Mouse (Mus musculus) lung, embryonic 15.5 days (tissue): ENCODE results near the gene Mettl7b. TPM values are rescaled to one million over a fixed set of nuclear protein-coding genes. Genes with fewer than 3 reads are reported as not detected.

Experiments used
- ATAC-seq: fragments of 200-750 bp; cut with Nextera tagmentation; 2 replicates; pipeline ENCODE4 v1.8.0; 2017; ENCODE audit warnings: moderate number of reproducible peaks, borderline replicate concordance; ENCODE audit not compliant: low FRiP score, low TSS enrichment; ENCODE audit errors: extremely low read depth
- H3K27ac ChIP-seq: fragments of 300-500 bp; sonication (generic); 2 replicates; pipeline ENCODE4 v1.5.1; 2015; ENCODE audit warnings: moderate library complexity, mild to moderate bottlenecking, inconsistent platforms
- H3K27me3 ChIP-seq: fragments of 300-500 bp; sonication (generic); 2 replicates; pipeline ENCODE4 v1.6.1; 2015; ENCODE audit warnings: inconsistent platforms
- H3K36me3 ChIP-seq: fragments of 300-500 bp; sonication (generic); 2 replicates; pipeline ENCODE4 v1.6.1; 2015; ENCODE audit warnings: inconsistent platforms
- H3K4me1 ChIP-seq: fragments of 300-500 bp; sonication (generic); 2 replicates; pipeline ENCODE4 v1.6.1; 2015; ENCODE audit warnings: inconsistent platforms
- H3K4me2 ChIP-seq: fragments of 300-500 bp; sonication (generic); 2 replicates; pipeline ENCODE4 v1.6.1; 2015; ENCODE audit warnings: inconsistent platforms, mild to moderate bottlenecking, moderate library complexity
- H3K4me3 ChIP-seq: fragments of 300-500 bp; sonication (generic); 2 replicates; pipeline ENCODE4 v1.5.1; 2015; ENCODE audit warnings: mild to moderate bottlenecking, inconsistent platforms
- H3K9ac ChIP-seq: fragments of 300-500 bp; sonication (generic); 2 replicates; pipeline ENCODE4 v1.6.1; 2015; ENCODE audit warnings: inconsistent platforms
- H3K9me3 ChIP-seq: fragments of 300-500 bp; sonication (generic); 2 replicates; pipeline ENCODE4 v1.6.1; 2016; ENCODE audit warnings: inconsistent platforms
- WGBS: fragments of 180-500 bp; shearing (Covaris S2); methylation state at CpG from one replicate; pipeline ENCODE4 v1.1.7; 2015; 5-methylcytosine and 5-hydroxymethylcytosine counted together
- polyA plus RNA-seq: library from polyadenylated mRNA; unstranded; fragments of >200 nt; fragmentation: Nextera tagmentation; extraction: Ambion mirVana; gene quantifications from 2 replicates; pipeline ENCODE4 v1.2.1, GENCODE M21; 2015

Gene Mettl7b
- polyA plus RNA-seq, 1 experiment from 2014 or later = not detected

- WGBS = 7% methylated on average over 5 of the region's 5 CpGs
- peaks cover 31% of the 10 kb centered on the region for H3K4me1 ChIP-seq
- 0 out of 2 replicates have a peak overlapping the region, but pooled peaks have one; percentile 30 for H3K27ac ChIP-seq
- no peak overlapping the region for H3K4me3 ChIP-seq
- ATAC-seq = no peak
- H3K27me3 ChIP-seq = no peaks in the 10 kb centered on the region
- H3K4me2 ChIP-seq = no peak overlapping the region
- H3K9ac ChIP-seq = no peak overlapping the region
- no peaks in the 10 kb centered on the region for H3K9me3 ChIP-seq
- peaks cover 52% of the 10 kb centered on the region for H3K36me3 ChIP-seq
Observed at GRCm38 (mm10) chr10:128913219-128913618, 47.6 kb downstream of the Mettl7b start.

DNA sequence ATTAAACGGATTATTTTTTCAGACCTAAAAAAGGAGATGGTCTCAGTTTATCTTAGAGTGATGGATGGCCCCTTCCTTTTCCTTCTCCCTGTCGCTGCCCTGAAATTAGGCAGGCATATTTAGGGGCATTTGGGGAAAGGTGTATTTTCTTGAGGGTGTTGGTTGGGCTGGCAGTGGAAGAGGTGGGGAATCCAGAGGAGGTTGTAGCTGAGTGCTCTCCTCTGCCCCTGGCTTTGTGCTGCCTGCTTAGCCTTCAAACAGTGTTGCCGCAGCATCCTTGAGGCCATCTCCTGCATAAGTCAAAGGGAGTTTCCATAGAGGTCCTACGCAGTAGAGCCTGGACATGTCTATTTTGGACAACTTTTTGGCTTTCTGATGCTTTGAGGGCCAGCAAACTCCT, 48.0 kb downstream of the Mettl7b start:
- 0 out of 2 replicates have a peak overlapping the region, but pooled peaks have one; percentile 30 for H3K27ac ChIP-seq
- H3K4me1 ChIP-seq = peaks cover 31% of the 10 kb centered on the region
- no peak overlapping the region for H3K4me2 ChIP-seq
- no peak overlapping the region for H3K4me3 ChIP-seq
- no peaks in the 10 kb centered on the region for H3K27me3 ChIP-seq
- peaks cover 48% of the 10 kb centered on the region for H3K36me3 ChIP-seq
- no peak overlapping the region for H3K9ac ChIP-seq
- no peaks in the 10 kb centered on the region for H3K9me3 ChIP-seq
- no peak for ATAC-seq
- 74% methylated on average over 4 of the region's 4 CpGs for WGBS

- H3K4me3 ChIP-seq = no peak overlapping the region
- no peak overlapping the region for H3K27ac ChIP-seq
- WGBS = 82% methylated on average over 4 of the region's 4 CpGs
- H3K9ac ChIP-seq = no peak overlapping the region
- H3K4me2 ChIP-seq = no peak overlapping the region
- ATAC-seq = no peak
- peaks cover 31% of the 10 kb centered on the region for H3K4me1 ChIP-seq
- peaks cover 43% of the 10 kb centered on the region for H3K36me3 ChIP-seq
- H3K9me3 ChIP-seq = no peaks in the 10 kb centered on the region
- no peaks in the 10 kb centered on the region for H3K27me3 ChIP-seq
Observed at GRCm38 (mm10) chr10:128912268-128912667, 48.5 kb downstream of the Mettl7b start.

DNA sequence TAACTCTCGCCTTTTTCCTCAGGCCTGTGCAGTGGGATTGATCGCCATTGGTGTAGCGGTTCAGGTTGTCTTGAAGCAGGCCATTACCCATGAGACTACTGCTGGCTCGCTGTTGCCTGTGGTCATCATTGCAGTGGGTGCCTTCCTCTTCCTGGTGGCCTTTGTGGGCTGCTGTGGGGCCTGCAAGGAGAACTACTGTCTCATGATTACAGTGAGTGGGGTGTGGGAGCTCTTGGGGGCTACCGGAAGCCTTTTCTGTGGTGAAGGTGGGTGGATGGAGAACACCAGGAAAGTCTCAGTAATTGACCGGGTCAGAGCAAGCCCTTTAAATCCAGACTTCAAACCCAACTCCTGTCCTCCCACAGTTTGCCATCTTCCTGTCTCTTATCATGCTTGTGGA, 49.4 kb downstream of the Mettl7b start:
- 86% methylated on average over 6 of the region's 6 CpGs for WGBS
- no peak for ATAC-seq
- H3K4me2 ChIP-seq = peak overlapping the region; percentile 83

GRCm38 (mm10) chr10:128910066-128910841, 50.5 kb downstream of the Mettl7b start:
- Histone ChIP-seq H3K9ac (peak overlapping the region; percentile 94), H3K4me1 (peaks cover 31% of the 10 kb centered on the region), H3K27me3 (no peaks in the 10 kb centered on the region), H3K36me3 (peaks cover 28% of the 10 kb centered on the region), H3K4me2 (peak overlapping the region; percentile 83), H3K27ac (peak overlapping the region; percentile 88), H3K9me3 (no peaks in the 10 kb centered on the region), H3K4me3 (peak overlapping the region; percentile 94)
- WGBS = 1% methylated on average over 64 of the region's 66 CpGs
- peak; percentile 27 for ATAC-seq

More for the DNA sequence above, 49.4 kb downstream of the Mettl7b start:
- Histone ChIP-seq H3K36me3 (peaks cover 36% of the 10 kb centered on the region), H3K27me3 (no peaks in the 10 kb centered on the region), H3K27ac (no peak overlapping the region), H3K4me1 (peaks cover 31% of the 10 kb centered on the region), H3K4me3 (peak overlapping the region; percentile 94), H3K9me3 (no peaks in the 10 kb centered on the region), H3K9ac (no peak overlapping the region)

GRCm38 (mm10) chr10:128909567-128910028, 51.2 kb downstream of the Mettl7b start:
- H3K4me2 ChIP-seq = peak overlapping the region; percentile 83
- H3K4me1 ChIP-seq = peaks cover 31% of the 10 kb centered on the region
- peak overlapping the region; percentile 94 for H3K4me3 ChIP-seq
- H3K27ac ChIP-seq = peak overlapping the region; percentile 88
- under 1% methylated on average over 29 of the region's 41 CpGs for WGBS
- H3K9me3 ChIP-seq = no peaks in the 10 kb centered on the region
- H3K27me3 ChIP-seq = no peaks in the 10 kb centered on the region
- H3K36me3 ChIP-seq = peaks cover 22% of the 10 kb centered on the region
- peak overlapping the region; percentile 94 for H3K9ac ChIP-seq
- ATAC-seq = peak; percentile 92

DNA sequence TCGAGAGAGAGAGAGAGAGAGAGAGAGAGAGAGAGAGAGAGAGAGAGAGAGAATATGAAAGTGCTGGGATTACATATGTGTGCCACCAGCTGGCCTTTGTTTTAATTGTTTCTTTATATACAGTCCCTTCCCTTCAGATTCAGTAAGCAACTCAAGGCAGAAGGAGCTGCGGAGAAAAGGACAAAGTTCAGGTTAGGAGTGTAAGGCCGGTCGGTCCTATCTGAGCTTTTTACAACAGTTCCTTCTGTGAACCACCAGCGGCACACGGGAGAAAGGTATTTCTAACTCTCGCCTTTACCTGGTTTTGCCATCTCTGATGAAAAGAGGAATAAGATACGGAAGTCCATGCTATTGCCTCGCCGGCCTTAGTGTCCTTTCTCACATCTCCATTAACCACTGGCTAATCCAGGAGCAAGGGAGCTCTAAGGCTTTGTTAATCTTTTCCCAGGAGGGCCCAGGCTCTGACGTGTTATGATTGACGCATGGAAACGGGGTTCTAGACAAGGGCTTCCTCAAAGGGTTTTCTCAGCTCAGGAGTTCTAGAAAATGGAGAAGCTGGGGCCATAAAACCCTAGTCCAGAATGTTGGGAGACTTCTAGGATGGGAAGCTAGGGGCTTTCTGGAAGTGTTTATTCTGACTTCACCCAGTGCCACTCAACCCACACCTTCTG, 51.9 kb downstream of the Mettl7b start:
- Histone ChIP-seq H3K27me3 (no peaks in the 10 kb centered on the region), H3K9ac (peak overlapping the region; percentile 94), H3K4me3 (peak overlapping the region; percentile 94), H3K9me3 (no peaks in the 10 kb centered on the region), H3K36me3 (peaks cover 15% of the 10 kb centered on the region), H3K4me1 (peaks cover 31% of the 10 kb centered on the region), H3K4me2 (peak overlapping the region; percentile 83), H3K27ac (peak overlapping the region; percentile 88)
- 54% methylated on average over 13 of the region's 13 CpGs for WGBS
- no peak for ATAC-seq

Other genes with a start within 250 kb of the Mettl7b start
- 9.5 and 10.5 TPM in 2 replicates for gene Dgka, start 216.1 kb downstream of the Mettl7b start, polyA plus RNA-seq
- 37.9 and 39.8 TPM in 2 replicates for gene Pym1, start 213.1 kb downstream of the Mettl7b start, polyA plus RNA-seq
- gene Mmp19, start 170.1 kb downstream of the Mettl7b start, polyA plus RNA-seq = 2.9 and 4.0 TPM in 2 replicates
- 50.1 and 55.2 TPM in 2 replicates for gene Dnajc14, start 156.9 kb downstream of the Mettl7b start, polyA plus RNA-seq
- 15.8 and 16.6 TPM in 2 replicates for gene Tmem198b, start 156.6 kb downstream of the Mettl7b start, polyA plus RNA-seq
- 206 and 214 TPM in 2 replicates for gene Sarnp, start 143.7 kb downstream of the Mettl7b start, polyA plus RNA-seq
- gene Ormdl2, start 139.3 kb downstream of the Mettl7b start, polyA plus RNA-seq = 69.2 and 77.7 TPM in 2 replicates
- 3.7 and 4.8 TPM in 2 replicates for gene Gdf11, start 69.3 kb downstream of the Mettl7b start, polyA plus RNA-seq
- 552 and 585 TPM in 2 replicates for gene Cd63, start 60.0 kb downstream of the Mettl7b start, polyA plus RNA-seq
- gene Rdh5, start 38.1 kb downstream of the Mettl7b start, polyA plus RNA-seq = 12.5 and 17.3 TPM in 2 replicates
- gene Bloc1s1, start 37.0 kb downstream of the Mettl7b start, polyA plus RNA-seq = 186 and 195 TPM in 2 replicates
- gene Itga7, start 27.2 kb downstream of the Mettl7b start, polyA plus RNA-seq = 5.0 TPM in 2 replicates
- gene Olfr9, start 28.4 kb upstream of the Mettl7b start, polyA plus RNA-seq = not detected in 2 replicates
- not detected in 2 replicates for gene Olfr763, start 49.8 kb upstream of the Mettl7b start, polyA plus RNA-seq
- not detected in 2 replicates for gene Olfr764-ps1, start 78.9 kb upstream of the Mettl7b start, polyA plus RNA-seq
- gene Olfr765, start 89.0 kb upstream of the Mettl7b start, polyA plus RNA-seq = not detected in 2 replicates
- not detected in 2 replicates for gene Olfr766-ps1, start 108.0 kb upstream of the Mettl7b start, polyA plus RNA-seq
- gene Olfr767, start 121.9 kb upstream of the Mettl7b start, polyA plus RNA-seq = not detected in 2 replicates
- gene Olfr768, start 138.4 kb upstream of the Mettl7b start, polyA plus RNA-seq = not detected in 2 replicates
- gene Olfr769, start 156.9 kb upstream of the Mettl7b start, polyA plus RNA-seq = not detected in 2 replicates
- not detected in 2 replicates for gene Olfr770, start 178.0 kb upstream of the Mettl7b start, polyA plus RNA-seq
- gene Olfr771, start 203.8 kb upstream of the Mettl7b start, polyA plus RNA-seq = not detected in 2 replicates
- gene Olfr772, start 216.9 kb upstream of the Mettl7b start, polyA plus RNA-seq = not detected in 2 replicates
- gene Olfr773, start 226.4 kb upstream of the Mettl7b start, polyA plus RNA-seq = not detected in 2 replicates